Mouse (Mus musculus) cerebellum, adult 18-20 months (tissue): ENCODE data around the gene Zfand4.
"Not testable (repeated sequence)": the region's sequence is repeated elsewhere in the genome, so short reads cannot be mapped to it uniquely, and the experiment has no call there.

Experiments
- DNase-seq, 2 experiments: peaks; one replicate each; pipeline ENCODE4 v3.0.0; 2021

Gene Zfand4

DNA sequence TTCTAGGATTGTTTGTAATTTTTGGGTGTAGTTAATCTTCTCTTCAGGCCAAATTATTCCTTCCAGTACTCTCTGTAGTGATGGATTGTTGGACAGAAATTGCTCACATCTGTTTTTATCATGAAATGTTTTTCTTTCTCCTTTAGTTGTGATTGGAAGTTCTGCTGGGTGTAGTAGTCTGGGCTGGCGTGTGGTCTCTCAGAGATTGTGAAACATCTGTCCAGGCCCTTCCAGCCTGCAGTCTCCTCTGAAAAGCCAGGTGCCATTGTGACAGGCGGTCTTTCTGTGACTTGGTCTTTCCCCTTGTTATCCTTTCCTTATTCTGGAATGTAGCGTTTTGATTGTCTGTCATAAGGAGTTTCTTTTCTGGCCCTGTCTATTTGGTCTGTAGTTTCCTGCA, 55.2 kb downstream of the Zfand4 start:
- no peak for DNase-seq

DNA sequence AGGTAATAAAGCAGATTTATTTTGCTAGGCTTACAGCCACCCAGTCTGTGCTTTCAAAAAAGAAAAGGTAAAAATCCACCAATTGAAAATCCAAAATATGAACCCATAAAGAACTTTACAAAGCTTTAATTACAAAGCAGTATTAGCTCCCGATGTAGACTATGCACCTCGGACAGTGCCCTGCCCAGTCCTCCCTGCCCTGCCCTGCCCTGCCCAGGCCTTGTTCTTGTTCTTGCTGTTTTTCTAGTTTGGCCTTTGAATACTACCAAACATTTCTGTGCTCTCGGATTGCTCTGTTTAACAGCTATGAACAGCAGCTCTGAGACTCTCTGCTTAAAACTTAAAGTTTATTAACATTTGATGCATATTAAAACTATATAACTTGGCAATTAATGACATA, 62.6 kb downstream of the Zfand4 start:
- DNase-seq, result no peak

DNA sequence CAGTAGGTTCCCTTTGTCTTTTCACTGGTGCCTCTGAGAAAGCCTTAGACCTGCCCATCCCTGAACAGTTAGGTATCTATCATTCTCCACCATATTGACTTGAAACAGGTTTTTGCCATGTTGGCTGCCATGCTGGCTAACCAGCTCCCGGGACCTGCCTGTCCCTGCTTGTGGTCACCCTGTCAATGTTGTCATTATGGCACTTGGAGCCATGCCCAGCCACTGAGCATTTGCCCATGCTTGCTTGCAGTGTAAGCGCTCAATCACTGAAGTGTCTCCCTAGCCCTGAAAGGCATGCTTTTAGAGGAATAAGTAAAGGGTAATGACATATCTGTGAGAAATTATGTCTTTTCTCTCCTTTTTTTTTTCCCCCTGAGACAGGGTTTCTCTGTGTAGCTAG, 67.4 kb downstream of the Zfand4 start:
- DNase-seq, result peak in 1 of 2 experiments; percentile 14

DNA sequence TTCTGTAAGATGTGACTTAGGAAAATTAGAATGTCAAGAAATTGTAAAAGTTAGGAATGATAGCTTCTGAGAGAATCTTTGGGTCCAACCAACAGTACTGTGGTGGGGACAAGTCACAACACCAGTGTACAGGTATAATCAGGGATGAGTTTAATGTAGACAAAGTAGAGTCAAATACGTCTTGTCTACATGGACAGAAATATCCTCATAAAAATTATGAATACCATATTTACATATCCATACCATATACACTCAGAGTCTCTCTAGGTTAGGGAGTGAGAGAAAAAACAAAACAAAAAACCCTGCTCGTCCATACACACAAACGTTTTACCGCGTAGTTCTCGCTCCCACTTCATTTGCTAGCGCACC, 73.4 kb downstream of the Zfand4 start:
- DNase-seq, result no peak

DNA sequence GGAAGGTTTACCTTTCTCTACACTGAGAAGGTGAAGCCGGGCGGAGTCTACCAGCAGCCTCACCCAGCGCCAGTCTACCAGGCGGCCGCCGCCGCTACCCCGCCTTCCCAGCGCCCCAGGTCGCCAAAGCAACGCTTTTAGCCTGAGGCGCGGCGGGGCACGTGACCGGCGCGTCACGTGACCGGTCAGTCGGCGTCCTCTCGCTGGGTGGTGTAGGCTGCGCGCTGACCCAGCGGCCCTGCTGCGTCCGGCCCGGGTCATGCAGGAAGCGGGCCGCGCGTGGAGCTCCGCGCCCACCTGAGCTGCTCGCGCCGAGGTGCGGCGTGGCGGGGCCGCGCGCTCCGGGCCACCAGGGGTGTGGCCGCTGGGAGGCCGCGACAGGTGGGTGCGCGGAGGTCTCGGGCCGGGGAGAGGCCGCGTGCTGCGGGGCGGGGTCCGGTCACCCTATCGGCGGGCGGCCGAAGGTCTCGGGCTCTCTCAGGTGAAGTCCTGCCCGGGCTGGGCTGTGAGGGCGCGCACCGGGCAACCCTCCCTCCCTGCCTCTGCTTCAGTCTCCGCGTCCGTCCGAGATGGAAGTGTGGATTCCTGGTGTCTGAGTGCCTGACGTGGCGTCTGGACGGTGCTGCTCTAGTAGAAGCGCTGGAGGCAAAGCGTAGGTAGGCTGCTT, 73.9 kb downstream of the Zfand4 start, which contains the start of gene March8:
Gene March8 (plus strand): TSS at position 190 of the 667 bp plus-strand sequence.
- peak; percentile 91 to 94 for DNase-seq

DNA sequence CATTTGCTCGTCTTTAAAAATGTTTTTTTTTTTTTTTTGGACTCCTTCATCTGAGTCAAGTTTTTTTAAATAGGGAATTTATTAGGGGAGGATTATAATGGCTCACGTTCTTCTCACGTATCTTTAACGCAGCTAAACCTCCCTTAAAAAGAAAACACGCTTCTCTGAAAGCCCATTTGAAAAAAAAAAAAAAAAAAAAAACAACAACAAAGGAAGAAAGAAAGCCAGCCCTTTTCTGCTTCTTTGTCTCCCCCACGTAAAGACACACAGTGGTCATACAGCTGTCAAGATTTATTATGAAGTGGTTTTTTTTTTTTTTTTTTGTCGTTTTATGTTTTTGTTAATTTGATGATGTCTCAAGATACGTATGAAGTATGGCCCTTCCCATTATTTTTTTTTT, 74.5 kb downstream of the Zfand4 start:
- DNase-seq, result no peak

DNA sequence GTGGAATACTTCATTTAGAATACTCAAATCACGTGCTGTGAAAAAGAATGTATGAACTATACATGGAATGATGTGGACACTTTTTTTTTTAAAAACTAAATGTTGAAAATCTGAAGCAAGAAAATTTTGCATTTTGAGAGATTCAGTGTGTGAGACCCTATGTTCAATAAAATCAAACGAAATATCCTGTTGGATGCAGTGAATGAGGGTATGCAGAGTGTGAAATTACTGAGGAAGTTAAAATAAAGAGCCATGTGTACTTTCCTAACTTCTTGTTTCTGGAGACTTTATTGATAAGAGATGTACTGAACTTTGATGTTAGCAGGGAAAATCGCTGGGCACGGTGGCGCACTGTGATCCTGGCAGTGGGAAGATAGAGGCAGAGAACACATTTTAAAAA, 75.1 kb downstream of the Zfand4 start:
- DNase-seq, result no peak

DNA sequence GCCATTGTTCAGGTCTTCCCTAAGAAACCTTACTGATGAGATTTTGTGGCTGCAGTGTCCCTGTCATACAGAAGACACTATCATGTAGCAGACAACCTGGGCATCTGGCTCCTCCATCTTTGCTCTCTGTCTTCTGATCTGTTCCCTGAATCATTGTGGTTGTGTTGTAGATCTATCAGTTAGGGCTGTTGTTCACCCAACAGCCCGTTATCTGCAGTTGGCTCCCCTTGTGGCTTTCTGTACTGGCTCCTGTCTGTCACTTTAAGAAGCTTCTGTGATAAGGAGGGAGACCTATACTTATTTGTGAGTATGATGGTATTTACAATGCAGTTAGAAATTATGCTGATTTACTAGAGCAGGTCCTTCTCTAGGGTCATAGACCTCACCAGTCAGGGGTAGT, 76.5 kb downstream of the Zfand4 start:
- no peak for DNase-seq

DNA sequence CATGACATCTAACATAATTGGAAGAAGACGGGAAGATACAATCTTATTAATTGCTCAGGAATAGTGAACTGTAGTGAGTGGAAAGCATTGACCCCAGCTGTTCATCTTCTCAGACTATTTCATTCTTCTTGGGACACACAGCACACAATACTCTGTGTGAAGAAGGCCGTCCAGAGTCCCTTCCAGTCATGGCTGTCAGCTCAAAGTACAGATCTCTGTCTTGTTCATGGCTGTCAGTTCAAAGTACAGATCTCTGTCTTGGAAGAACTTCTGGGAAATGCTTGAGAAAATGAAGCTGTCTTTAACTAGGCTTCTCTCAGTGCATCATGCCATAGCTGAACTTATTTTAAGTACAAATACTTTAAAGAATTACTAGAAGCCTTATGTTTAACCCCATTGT, 83.9 kb downstream of the Zfand4 start:
- DNase-seq, result no peak

DNA sequence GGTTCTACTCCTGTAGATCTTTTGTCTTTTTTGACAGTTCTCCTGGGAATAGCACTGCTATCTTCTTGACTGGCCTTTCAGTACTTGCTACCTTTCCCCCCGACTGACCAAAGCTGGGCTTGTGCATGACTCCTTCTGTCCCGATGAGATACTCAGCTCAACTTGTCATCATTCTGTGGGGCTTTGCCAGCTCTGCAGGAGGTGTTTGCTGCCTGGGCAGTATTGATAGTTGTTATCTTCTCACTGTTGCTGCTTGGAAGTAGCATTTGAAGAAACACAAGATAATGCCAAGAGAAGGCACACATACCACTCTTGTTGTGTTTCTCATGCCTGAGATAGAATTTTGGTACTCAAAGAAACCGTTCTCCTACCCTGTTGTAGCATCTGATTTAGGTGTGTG, 86.0 kb downstream of the Zfand4 start:
- peak in 1 of 2 experiments; percentile 7 for DNase-seq

DNA sequence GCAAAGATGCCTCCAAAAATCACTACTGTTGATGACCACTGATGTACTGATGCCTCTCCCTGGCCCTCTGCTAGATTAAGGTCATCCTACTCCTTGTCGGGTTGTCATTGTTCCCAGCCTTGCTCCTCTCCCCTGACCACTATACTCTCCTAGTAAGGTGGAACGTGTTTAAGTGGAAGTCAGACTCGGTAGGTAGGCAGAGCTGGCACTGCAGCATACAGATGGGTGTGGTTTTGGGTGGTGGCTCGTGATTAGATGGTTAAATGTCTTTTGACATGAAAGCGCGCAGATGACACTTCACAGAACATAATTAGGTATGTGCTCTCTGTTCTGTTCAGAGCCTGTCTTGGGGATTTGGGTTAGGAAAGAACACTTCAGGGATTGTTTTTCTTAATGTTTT, 86.6 kb downstream of the Zfand4 start:
- DNase-seq, result no peak

DNA sequence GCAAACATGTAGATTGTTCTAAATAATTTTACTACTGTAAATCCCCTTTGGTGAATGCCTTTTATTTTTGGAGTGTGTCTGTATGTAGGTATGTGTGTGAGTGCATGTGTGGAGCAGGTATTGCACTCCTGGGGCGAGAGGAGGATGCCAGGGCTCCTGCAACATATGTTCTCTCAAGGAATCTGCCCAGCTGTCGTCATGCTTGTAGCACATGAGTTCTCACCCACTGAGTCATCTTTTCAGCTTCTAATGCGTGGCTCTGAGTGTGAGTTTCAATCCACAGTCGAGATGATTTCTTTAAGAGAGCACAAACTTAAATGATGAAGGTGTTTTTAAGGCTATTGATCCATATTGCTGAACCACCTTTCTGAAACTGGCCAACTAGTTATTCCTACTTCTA, 87.5 kb downstream of the Zfand4 start:
- no peak for DNase-seq

DNA sequence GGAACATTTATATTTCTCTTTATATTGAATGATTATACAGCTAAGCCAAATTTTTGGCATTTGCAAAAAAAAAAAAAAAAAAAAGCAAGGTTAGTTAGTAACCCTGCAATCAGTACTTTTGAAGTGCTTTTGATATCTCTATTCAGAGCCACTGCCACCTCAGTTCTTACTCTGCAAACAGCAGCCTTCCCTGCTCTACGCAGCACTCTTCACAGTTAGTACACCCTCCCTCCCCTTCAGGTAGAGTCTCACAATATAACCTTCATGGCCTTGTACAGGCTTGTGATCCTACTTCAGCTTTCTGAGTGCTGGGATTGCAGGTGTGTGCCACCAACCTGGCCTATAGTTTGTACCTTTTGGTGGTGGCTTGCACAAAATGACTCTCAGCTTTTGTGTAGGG, 89.4 kb downstream of the Zfand4 start:
- no peak for DNase-seq

DNA sequence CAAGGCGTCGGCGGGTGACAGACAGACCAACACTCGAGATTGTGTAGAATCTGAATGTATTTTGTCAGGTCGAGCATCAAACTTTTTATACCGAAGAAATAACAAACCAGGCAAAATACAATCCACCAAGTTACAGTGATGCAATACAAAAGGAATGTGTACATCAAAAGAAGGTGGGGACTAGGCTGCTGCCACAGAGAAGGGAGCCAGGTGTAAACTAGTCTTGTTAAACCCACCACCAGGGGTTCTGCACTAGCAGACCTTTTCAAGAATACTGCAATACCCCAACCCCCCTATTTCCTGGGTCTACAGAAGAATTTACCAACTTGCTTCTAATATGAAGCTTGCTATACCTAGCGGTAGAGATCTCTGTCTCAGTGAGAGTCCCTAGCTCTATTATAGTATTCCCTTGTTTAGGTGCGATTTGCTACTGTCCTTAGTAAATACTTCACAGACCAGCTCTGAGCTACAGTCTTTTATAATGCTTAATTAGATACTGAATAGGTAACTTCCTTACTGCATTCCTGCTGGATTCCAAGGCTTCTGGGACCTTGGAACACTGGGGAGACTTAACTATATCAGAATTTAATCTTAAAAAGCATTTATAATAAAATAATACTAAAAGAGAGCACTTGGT, 92.4 kb downstream of the Zfand4 start:
- not testable (repeated sequence) for DNase-seq

DNA sequence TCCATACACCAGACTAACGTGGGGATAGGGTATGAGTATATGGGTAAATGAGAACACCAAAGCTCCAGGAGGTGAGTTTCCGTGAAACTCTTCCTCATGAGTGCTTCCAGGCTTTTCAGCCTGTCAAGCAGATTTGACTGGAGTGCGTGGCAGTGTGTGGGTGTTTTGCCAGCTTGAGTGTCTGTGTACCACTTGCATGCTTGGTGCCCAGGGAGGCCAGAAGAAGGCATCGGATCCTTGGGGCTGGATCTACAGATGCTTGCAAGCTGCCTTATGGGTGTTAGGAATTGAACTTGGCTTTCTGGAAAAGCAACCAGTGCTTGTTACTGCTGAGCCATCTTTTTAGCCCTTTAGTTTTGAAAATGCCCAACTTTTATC, 92.9 kb downstream of the Zfand4 start:
- peak in 1 of 2 experiments; percentile 14 for DNase-seq

DNA sequence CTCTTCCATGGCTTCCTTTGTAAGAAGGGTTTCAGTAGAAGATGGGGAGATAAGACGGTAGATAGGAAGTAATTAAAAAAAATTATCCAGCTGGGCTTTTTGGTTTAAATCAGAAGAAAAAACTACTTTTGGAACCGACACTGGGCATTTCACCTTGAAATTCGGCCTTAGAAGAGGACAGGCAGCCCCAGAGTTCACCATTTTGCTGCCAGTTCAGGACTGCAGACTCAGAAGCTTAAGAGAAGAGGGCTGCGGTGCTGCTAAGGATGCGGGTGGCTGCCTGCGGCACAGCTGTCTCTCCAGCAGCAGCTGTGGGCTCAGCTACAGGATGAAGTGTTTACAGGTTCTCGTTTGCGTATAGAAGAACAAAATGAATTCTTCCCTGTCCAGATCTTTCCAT, 94.0 kb downstream of the Zfand4 start:
- DNase-seq, result no peak

DNA sequence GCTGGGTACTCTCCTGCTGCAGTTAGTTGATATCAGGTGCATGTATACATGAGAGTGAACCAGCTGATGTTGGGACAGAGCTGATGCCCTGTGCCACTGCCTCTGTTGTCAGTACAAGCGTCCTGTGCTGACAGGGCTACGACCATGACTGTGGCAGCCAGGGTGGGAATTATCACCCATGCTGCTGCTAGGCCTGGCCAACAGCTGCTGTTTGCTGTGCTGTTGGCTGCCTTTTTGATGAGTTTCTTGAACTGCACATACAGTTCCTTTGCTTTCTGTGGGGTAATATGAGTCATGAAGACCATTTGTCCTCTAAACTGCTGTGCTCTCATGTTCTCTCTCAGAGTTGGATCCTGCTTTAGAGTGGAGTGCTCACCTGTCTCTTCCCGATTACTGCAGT, 95.2 kb downstream of the Zfand4 start:
- DNase-seq, result no peak

DNA sequence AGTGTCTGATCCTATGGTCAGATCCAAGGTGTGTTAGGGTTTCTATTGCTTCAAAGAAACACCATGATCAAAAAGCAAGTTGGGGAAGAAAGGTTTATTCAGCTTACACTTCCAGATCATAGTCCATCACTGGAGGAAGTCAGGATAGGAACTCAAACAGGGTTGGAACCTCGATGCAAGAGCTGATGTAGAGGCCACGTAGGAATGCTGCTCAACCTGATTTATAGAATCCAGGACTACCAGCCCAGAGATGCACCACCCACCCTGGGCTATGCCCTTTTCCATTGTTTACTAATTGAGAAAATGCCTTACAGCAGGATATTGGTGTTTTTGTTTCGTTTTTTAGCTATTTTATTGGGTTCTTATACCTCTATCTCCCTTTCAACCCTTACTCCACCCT, 97.4 kb downstream of the Zfand4 start:
- no peak for DNase-seq

DNA sequence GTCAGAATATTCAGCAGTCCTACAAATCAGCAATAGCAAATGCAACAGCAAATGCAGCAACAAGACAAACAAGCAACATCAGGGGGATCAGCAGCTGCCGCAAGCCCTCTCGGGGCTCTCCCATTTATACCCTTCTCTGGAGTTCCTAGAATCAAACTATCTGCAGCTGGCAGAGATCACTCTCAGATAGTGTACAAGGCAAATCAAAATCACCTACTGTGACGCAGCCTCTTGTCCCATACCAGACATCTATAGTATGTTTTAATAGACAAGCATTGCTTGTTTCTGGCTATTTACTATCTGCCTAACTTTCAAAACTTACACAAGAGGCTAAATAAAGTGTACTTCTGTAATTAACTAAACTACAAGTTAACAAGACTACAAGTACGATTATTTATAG, 98.0 kb downstream of the Zfand4 start:
- no peak for DNase-seq

DNA sequence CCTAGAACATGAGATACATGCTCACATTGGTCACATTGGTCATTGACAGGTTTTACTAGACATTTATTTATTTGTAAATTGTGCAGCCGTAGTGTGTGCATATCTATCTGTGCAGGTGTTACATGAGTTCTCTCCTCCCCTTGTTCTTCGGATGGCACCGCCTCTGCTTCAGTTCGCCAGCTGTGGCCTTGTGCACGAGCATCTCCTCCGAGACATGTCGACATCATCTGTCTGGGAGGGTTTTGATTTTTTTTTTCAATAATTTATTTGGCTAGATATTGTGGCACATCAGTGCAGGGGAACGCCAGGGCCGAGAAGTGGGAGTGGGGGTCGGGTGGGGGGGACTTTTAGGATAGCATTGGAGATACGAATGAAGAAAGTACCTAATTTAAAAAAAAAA, 103.9 kb downstream of the Zfand4 start:
- DNase-seq, result no peak

DNA sequence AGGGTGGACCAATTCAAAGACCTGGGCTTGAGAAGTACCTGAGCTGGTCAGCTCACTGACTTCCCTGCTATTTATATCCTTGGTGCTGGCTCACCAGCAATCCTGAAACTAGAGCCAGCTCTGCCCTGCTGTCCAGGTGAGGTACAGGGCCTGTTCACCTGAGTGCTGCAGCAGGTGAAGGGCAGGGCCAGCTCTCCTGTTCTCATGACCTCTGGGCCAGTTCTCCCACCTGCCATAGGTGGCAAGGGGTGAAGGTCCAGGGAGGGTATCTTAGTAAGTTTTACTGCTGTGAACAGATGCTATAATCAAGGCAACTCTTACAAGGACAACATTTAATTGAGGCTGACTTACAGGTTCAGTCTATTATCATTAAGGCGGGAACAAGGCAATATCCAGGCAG, 105.8 kb downstream of the Zfand4 start:
- DNase-seq, result no peak

DNA sequence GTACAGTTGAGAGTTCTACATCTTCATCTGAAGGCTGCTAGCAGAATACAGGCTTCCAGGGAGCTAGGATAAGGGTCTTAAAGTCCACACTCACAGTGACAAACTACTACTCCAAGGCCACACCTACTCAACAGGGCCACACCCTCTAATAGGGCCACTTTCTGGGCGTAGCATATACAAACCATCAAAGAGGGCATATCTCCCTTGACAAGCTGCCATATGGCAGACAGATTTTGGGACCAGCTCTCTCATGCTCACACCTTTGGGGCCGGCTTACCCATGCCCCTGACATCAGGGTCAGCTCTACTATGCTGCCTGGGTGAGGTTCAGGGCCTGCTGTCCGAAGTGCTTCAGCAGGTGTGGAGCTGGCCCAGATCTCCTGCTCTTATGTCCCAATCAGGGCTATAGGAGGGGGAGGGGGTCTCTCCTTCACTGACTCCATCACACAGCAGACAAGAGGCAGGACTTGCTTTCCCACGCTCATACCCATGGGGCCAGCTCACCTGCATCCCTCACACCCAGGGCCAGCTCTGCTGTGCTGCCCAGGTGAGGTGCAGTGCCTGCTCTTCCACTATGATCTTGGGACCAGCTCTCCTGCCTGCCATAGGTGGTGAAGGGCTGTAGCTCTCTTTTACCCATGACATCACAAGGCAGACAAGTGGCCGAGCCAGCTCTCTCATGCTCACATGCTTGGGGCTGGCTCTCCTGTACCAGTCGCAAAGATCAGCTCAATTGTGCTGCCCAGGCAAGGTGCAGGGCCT, 106.4 kb downstream of the Zfand4 start:
- DNase-seq, result no peak

DNA sequence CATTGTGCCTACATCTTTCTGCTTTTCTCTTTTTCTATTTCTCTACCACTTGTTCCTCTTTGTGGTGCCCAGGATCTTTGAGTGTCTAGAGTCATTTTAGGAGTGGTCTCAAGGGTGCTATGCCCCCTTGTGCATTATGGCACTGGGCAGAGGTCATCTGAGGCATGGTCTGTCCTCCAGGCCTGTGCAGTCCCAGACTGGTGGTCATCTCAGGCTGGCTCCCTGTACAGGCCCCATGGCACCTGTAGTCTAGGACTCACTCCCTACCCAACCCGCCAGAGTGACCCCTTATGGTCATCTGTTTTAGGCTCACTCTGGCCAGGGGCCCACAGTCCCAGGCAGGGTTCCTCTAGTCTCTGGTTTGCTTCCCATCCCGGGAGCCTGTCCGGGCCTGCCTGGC, 107.5 kb downstream of the Zfand4 start:
- no peak for DNase-seq

DNA sequence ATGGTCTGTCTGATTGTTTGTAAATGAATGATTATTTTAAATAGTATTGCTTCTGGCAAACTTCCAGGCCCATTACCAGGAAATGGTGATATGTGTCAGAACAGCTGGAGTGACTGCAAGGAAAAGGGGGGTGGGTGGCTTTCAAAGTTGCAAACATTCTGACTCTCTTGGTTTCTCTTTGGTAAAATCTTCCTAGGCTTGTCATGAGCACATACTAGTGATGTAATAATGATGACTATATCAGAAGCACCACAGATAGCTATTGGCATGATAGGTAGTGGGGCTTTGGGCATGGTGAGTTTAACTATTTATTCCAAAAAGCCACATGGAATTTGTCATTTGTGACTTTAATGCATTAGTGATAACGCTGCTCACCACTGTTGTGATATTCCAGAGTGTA, 110.1 kb downstream of the Zfand4 start:
- DNase-seq, result no peak
